Mouse (Mus musculus): Measurements from ENCODE around the gene Tmem132c. TPM values are rescaled to one million over a fixed set of nuclear protein-coding genes. Genes with fewer than 3 reads are reported as not detected.

Gene Tmem132c
- polyA plus RNA-seq, 1 experiment from 2014 or later = 0.93 TPM

DNA sequence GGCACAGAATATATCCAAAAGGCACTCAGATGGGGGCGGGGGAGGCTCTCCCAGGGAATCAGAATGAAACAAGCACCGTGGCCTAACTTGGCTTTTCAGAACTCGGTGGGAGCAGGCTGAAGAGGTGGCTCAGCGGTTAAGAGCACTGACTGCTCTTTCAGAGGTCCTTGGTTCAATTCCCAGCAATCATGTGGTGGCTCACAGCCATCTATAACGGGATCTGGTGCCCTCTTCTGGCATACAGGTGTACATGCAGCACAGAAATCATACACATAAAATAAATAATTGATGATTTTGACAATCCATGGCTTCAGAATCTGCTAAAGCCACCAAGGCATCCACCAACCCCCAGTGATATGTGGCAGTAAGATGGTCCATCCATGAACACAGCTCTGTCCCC is 20.5 kb downstream of the Tmem132c start:
- Histone ChIP-seq H3K27ac (ENCODE audit: low read length) (no peak overlapping the region), H3K27me3 (ENCODE audit: control insufficient read depth, insufficient read depth, low read length) (no peaks in the 10 kb centered on the region), H3K4me1 (ENCODE audit: control insufficient read depth, insufficient read depth, low read length) (no peaks in the 10 kb centered on the region), H3K4me2 (ENCODE audit: low read depth, low read length) (no peak overlapping the region), H3K9me3 (replicated peaks; ENCODE audit: control insufficient read depth, low read length) (no peaks in the 10 kb centered on the region), H3K4me3 (ENCODE audit: low read length) (no peak overlapping the region), H3K36me3 (ENCODE audit: control insufficient read depth, insufficient read depth) (no peaks in the 10 kb centered on the region), H3K9ac (ENCODE audit: low read length) (no peak overlapping the region)
- no peak for ATAC-seq (replicated peaks; ENCODE audit: extremely low read depth, insufficient read depth, low FRiP score)
- WGBS = 79% methylated on average over 5 of the region's 5 CpGs

DNA sequence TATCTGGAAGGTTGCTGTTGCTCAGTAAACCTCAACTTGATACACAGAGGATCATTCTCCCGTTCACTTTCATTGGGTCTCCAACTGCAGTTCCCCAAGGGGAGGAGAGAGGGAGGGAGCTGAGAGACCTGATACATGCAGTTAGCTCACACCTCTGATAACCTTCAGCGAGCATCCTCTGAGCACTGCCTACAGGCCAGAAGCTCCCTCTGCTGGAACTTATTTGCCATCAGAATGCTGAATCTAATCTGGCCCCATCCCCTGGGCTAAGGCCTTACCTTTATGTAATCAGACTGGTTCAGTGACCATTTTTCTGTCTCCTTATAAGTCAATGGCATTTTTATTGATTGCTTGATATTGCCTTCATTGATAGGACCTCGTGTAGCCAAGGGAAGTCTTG is 29.5 kb downstream of the Tmem132c start:
- no peaks in the 10 kb centered on the region for H3K9me3 ChIP-seq (replicated peaks; ENCODE audit: control insufficient read depth, low read length)
- no peaks in the 10 kb centered on the region for H3K27me3 ChIP-seq (ENCODE audit: control insufficient read depth, insufficient read depth, low read length)
- 46% methylated on average over 3 of the region's 3 CpGs for WGBS
- no peak overlapping the region for H3K9ac ChIP-seq (ENCODE audit: low read length)
- no peaks in the 10 kb centered on the region for H3K36me3 ChIP-seq (ENCODE audit: control insufficient read depth, insufficient read depth)
- no peak overlapping the region for H3K27ac ChIP-seq (ENCODE audit: low read length)
- H3K4me3 ChIP-seq (ENCODE audit: low read length) = no peak overlapping the region
- ATAC-seq (replicated peaks; ENCODE audit: extremely low read depth, insufficient read depth, low FRiP score) = no peak
- no peak overlapping the region for H3K4me2 ChIP-seq (ENCODE audit: low read depth, low read length)
- no peaks in the 10 kb centered on the region for H3K4me1 ChIP-seq (ENCODE audit: control insufficient read depth, insufficient read depth, low read length)

DNA sequence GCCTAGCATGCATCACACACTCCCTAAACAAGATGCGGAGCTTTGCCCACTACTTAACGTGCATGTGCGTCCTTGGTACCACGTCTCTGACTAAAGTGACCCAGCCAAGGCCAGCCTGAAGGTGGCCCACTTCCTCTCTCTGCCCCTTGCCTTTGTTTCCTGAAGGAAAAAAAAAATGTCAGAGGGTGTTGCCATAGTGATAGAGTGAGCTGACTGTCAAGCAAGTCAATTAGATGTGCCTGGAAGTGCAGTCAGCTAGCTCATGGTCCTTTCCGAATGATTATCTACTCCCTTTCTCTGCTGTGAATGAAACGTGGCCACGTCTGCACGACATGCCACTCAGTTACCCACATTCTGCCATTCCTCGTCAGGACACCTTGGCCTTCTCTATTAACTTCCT is 37.9 kb downstream of the Tmem132c start:
- no peak overlapping the region for H3K27ac ChIP-seq (ENCODE audit: low read length)
- no peaks in the 10 kb centered on the region for H3K27me3 ChIP-seq (ENCODE audit: control insufficient read depth, insufficient read depth, low read length)
- peaks cover 3% of the 10 kb centered on the region; the same call in 1 of the 2 replicates for H3K4me1 ChIP-seq (ENCODE audit: control insufficient read depth, insufficient read depth, low read length)
- H3K36me3 ChIP-seq (ENCODE audit: control insufficient read depth, insufficient read depth) = no peaks in the 10 kb centered on the region
- no peak overlapping the region for H3K9ac ChIP-seq (ENCODE audit: low read length)
- WGBS = 84% methylated on average over 9 of the region's 9 CpGs
- ATAC-seq (replicated peaks; ENCODE audit: extremely low read depth, insufficient read depth, low FRiP score) = no peak
- H3K4me2 ChIP-seq (ENCODE audit: low read depth, low read length) = no peak overlapping the region
- no peak overlapping the region for H3K4me3 ChIP-seq (ENCODE audit: low read length)
- no peaks in the 10 kb centered on the region for H3K9me3 ChIP-seq (replicated peaks; ENCODE audit: control insufficient read depth, low read length)

DNA sequence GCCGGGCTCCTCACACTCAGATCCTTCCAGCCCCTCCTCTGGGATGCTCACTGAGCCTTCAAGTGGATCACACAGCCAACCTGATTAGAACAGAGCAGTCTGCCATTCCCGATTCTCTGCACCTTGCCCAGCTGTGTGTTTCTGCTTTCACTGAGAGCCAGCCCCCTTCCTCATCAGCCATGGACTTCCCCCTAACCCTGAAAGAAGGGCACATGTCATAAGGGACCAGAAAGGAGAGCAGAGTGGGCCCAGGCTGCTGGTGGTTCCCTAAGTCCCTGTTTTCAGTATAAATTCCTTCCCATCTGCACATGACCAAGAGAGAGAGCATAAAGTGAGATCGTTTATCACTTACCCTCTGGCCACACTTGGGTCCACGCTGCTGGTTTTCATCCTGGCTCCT is 39.6 kb downstream of the Tmem132c start:
- no peak overlapping the region for H3K9ac ChIP-seq (ENCODE audit: low read length)
- H3K36me3 ChIP-seq (ENCODE audit: control insufficient read depth, insufficient read depth) = no peaks in the 10 kb centered on the region
- no peaks in the 10 kb centered on the region for H3K27me3 ChIP-seq (ENCODE audit: control insufficient read depth, insufficient read depth, low read length)
- no peak for ATAC-seq (replicated peaks; ENCODE audit: extremely low read depth, insufficient read depth, low FRiP score)
- no peak overlapping the region for H3K4me3 ChIP-seq (ENCODE audit: low read length)
- H3K27ac ChIP-seq (ENCODE audit: low read length) = no peak overlapping the region
- WGBS = 52% methylated on average over 4 of the region's 4 CpGs
- H3K4me2 ChIP-seq (ENCODE audit: low read depth, low read length) = no peak overlapping the region
- peaks cover 3% of the 10 kb centered on the region; the same call in 1 of the 2 replicates for H3K4me1 ChIP-seq (ENCODE audit: control insufficient read depth, insufficient read depth, low read length)
- H3K9me3 ChIP-seq (replicated peaks; ENCODE audit: control insufficient read depth, low read length) = no peaks in the 10 kb centered on the region

DNA sequence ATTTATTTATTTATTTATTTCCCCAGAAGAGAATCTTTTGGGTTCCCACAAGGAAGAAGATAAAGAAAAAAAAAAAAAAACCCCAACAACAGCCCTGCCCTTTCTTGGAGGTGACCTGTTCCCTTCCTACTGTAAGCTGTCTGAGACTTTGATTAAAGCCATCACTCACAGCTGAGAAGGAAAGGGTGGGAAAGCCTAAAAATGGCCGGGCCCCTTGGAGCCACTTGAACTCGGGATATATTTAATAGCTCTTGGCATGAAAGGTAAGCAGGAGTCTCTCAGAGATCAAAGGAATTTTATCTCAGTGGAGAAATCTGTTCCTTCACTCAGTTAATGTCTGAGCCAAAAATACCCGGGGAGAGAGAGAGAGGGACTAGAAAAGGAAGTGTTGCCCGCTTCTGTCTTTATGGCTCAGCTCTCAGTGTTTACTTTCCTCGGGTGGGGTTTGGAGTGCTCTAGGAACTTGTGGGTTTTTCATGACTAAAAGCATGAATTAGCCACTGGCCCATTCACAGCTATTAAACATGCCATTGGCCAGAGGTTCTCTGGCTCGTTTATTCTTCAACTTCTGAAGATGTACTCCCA is 41.0 kb downstream of the Tmem132c start:
- no peaks in the 10 kb centered on the region for H3K27me3 ChIP-seq (ENCODE audit: control insufficient read depth, insufficient read depth, low read length)
- no peaks in the 10 kb centered on the region for H3K9me3 ChIP-seq (replicated peaks; ENCODE audit: control insufficient read depth, low read length)
- no peaks in the 10 kb centered on the region for H3K36me3 ChIP-seq (ENCODE audit: control insufficient read depth, insufficient read depth)
- peaks cover 3% of the 10 kb centered on the region; the same call in 1 of the 2 replicates for H3K4me1 ChIP-seq (ENCODE audit: control insufficient read depth, insufficient read depth, low read length)
- WGBS = 15% methylated on average over 6 of the region's 6 CpGs
- H3K27ac ChIP-seq (ENCODE audit: low read length) = no peak overlapping the region
- ATAC-seq (replicated peaks; ENCODE audit: extremely low read depth, insufficient read depth, low FRiP score) = peak; percentile 45; the same call in 1 of the 2 replicates
- no peak overlapping the region for H3K9ac ChIP-seq (ENCODE audit: low read length)
- H3K4me2 ChIP-seq (ENCODE audit: low read depth, low read length) = no peak overlapping the region
- no peak overlapping the region for H3K4me3 ChIP-seq (ENCODE audit: low read length)

DNA sequence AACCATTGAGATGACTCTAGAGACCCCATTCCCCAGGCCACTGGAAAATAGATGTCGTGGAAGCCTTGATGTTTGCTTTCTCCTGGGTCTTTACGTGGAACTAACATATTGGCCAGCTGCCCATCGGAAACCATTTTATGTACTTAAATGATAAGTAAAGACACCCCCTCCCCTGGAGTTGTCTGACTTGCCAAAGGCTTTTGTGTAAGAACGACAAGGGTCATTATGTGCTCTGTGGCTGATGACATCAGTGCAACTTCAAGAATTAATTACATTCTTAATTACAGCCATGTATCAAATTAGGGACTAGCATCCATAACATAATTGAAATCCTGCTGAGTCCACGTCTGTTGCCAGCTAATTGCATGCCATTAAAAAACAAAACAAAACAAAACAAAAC is 45.3 kb downstream of the Tmem132c start:
- Histone ChIP-seq H3K27me3 (ENCODE audit: control insufficient read depth, insufficient read depth, low read length) (no peaks in the 10 kb centered on the region), H3K4me3 (ENCODE audit: low read length) (no peak overlapping the region), H3K36me3 (ENCODE audit: control insufficient read depth, insufficient read depth) (no peaks in the 10 kb centered on the region), H3K4me1 (ENCODE audit: control insufficient read depth, insufficient read depth, low read length) (peaks cover 3% of the 10 kb centered on the region; the same call in 1 of the 2 replicates), H3K9ac (ENCODE audit: low read length) (no peak overlapping the region), H3K9me3 (replicated peaks; ENCODE audit: control insufficient read depth, low read length) (no peaks in the 10 kb centered on the region; the same call in 1 of the 2 replicates), H3K27ac (ENCODE audit: low read length) (no peak overlapping the region), H3K4me2 (ENCODE audit: low read depth, low read length) (no peak overlapping the region)
- WGBS = 66% methylated on average over 5 of the region's 5 CpGs
- ATAC-seq (replicated peaks; ENCODE audit: extremely low read depth, insufficient read depth, low FRiP score) = no peak

DNA sequence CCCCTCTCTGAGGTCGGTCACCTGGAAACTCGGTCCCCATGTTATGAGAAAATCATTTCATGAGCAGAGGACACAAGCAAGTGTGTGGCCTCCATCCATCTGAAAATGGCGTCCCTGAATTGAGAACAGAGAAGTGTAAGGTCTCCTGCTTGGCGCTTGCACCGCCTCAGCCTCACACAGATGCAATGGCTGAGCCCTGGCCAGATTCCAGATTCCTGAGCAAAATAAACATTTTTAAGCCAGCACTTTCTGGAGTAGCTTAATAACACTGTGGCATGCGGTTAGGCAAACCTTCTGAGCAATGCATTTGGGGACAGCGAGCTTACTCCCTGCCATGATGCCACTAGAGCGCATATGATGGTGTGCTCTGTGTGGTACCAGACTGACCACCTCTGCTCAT is 48.1 kb downstream of the Tmem132c start:
- H3K27ac ChIP-seq (ENCODE audit: low read length) = no peak overlapping the region

DNA sequence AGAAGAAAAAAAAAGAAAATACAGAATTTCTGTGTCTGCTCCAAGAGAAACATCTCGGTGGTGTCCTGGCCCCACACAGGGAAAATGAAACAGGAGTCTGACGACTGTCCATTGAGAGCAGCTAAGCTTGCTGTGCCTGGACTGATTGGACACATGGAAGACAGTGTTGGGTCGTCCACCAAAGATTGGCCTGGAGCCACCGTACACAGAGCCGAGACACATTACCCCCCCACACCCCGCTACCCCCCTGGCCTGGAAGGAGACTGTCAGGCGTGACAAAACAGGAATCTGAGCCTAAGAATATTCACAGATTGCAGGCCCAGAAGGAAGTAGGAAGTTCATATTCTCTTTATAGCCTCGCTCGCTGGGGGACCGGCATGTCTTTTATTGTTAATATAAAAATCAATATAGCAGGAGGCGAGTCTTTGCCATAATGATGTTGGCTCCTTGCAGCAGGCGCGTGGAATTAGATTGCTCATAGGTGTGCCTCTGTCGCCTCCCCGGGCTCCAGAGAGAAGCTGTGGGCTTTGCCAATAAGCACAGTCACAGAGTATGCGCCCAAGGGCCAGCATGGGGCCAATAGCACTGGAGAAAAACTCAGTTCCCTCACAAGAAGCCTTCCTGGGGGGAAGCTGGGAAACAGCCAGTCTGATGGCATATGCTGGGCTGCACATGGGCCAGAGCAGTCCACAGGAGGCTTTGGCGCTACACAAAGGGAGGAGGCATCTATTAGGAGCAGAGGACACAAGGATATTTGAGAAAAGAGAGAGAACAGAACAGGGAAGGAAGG is 49.0 kb downstream of the Tmem132c start:
- Histone ChIP-seq H3K4me1 (ENCODE audit: control insufficient read depth, insufficient read depth, low read length) (no peaks in the 10 kb centered on the region), H3K27me3 (ENCODE audit: control insufficient read depth, insufficient read depth, low read length) (no peaks in the 10 kb centered on the region), H3K9ac (ENCODE audit: low read length) (no peak overlapping the region), H3K4me3 (ENCODE audit: low read length) (no peak overlapping the region), H3K4me2 (ENCODE audit: low read depth, low read length) (peak overlapping the region; percentile 34; the same call in 1 of the 2 replicates), H3K9me3 (replicated peaks; ENCODE audit: control insufficient read depth, low read length) (no peaks in the 10 kb centered on the region; the same call in 1 of the 2 replicates), H3K36me3 (ENCODE audit: control insufficient read depth, insufficient read depth) (no peaks in the 10 kb centered on the region), H3K27ac (ENCODE audit: low read length) (peak overlapping the region; percentile 25)
- peak; percentile 67 for ATAC-seq (replicated peaks; ENCODE audit: extremely low read depth, insufficient read depth, low FRiP score)
- WGBS = 56% methylated on average over 17 of the region's 17 CpGs

More for the DNA sequence above, 48.1 kb downstream of the Tmem132c start:
- H3K36me3 ChIP-seq (ENCODE audit: control insufficient read depth, insufficient read depth) = no peaks in the 10 kb centered on the region
- WGBS = 90% methylated on average over 8 of the region's 8 CpGs
- H3K4me2 ChIP-seq (ENCODE audit: low read depth, low read length) = no peak overlapping the region
- no peak overlapping the region for H3K9ac ChIP-seq (ENCODE audit: low read length)
- no peaks in the 10 kb centered on the region; the same call in 1 of the 2 replicates for H3K9me3 ChIP-seq (replicated peaks; ENCODE audit: control insufficient read depth, low read length)
- no peak for ATAC-seq (replicated peaks; ENCODE audit: extremely low read depth, insufficient read depth, low FRiP score)
- H3K4me3 ChIP-seq (ENCODE audit: low read length) = no peak overlapping the region
- H3K27me3 ChIP-seq (ENCODE audit: control insufficient read depth, insufficient read depth, low read length) = no peaks in the 10 kb centered on the region
- no peaks in the 10 kb centered on the region for H3K4me1 ChIP-seq (ENCODE audit: control insufficient read depth, insufficient read depth, low read length)

DNA sequence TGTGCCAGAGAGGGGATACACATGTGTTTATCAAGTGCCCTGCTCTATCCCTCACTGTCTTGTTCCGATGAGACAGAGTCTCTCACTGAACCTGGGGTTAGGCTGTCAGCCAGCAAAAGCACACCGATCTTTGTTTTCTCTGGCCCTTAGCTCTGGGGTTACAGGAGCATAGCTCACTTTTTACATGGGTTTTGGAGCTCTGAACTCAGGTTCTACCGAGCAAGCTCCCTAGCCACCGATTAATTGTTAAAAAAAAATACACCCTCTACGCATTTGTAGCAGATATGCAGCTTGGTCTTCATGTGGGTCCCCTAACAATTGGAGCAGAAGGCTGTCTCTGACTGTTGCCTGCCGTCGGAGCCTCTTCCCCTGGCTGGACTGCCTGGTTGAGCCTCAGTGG is 50.0 kb downstream of the Tmem132c start:
- no peaks in the 10 kb centered on the region for H3K27me3 ChIP-seq (ENCODE audit: control insufficient read depth, insufficient read depth, low read length)

More for the DNA sequence above, 50.0 kb downstream of the Tmem132c start:
- Histone ChIP-seq H3K4me3 (ENCODE audit: low read length) (no peak overlapping the region), H3K4me2 (ENCODE audit: low read depth, low read length) (no peak overlapping the region), H3K4me1 (ENCODE audit: control insufficient read depth, insufficient read depth, low read length) (no peaks in the 10 kb centered on the region), H3K9me3 (replicated peaks; ENCODE audit: control insufficient read depth, low read length) (no peaks in the 10 kb centered on the region; the same call in 1 of the 2 replicates), H3K27ac (ENCODE audit: low read length) (no peak overlapping the region), H3K36me3 (ENCODE audit: control insufficient read depth, insufficient read depth) (no peaks in the 10 kb centered on the region), H3K9ac (ENCODE audit: low read length) (no peak overlapping the region)
- ATAC-seq (replicated peaks; ENCODE audit: extremely low read depth, insufficient read depth, low FRiP score) = no peak
- 65% methylated on average over 7 of the region's 7 CpGs for WGBS

Measured in heart, embryonic 16.5 days (tissue).